Mouse (Mus musculus) G1E (cell line): Measurements from ENCODE around the gene Olfr695.

Experiments
- CTCF ChIP-seq: IDR thresholded peaks from 2 replicates; pipeline ENCODE4 v1.5.1; 2012; ENCODE audit warnings: low read depth, low read length, inconsistent platforms, mixed read lengths
- POLR2AphosphoS5 ChIP-seq: IDR thresholded peaks from 2 replicates; pipeline ENCODE4 v1.6.1; 2012; ENCODE audit warnings: low read depth, low read length, inconsistent platforms; ENCODE audit not compliant: insufficient replicate concordance

- TF ChIP-seq CTCF, result no peak
- TF ChIP-seq POLR2AphosphoS5, result no peak
These were observed 26.1 kb upstream of the Olfr695 start, which contains the start of gene Olfr697 for GRCm38 (mm10) chr7:106742343-106742742.
